Mouse (Mus musculus) lung, postnatal 0 days (tissue): ENCODE measurements around the gene Diras2.

Experiments used
- CTCF ChIP-seq: IDR thresholded peaks from 2 replicates; pipeline ENCODE4 v1.5.1; 2016; ENCODE audit warnings: antibody characterized with exemption, mild to moderate bottlenecking
- EP300 ChIP-seq: IDR thresholded peaks from 2 replicates; pipeline ENCODE4 v1.6.1; 2016; ENCODE audit warnings: antibody characterized with exemption, mild to moderate bottlenecking, control low read depth

DNA sequence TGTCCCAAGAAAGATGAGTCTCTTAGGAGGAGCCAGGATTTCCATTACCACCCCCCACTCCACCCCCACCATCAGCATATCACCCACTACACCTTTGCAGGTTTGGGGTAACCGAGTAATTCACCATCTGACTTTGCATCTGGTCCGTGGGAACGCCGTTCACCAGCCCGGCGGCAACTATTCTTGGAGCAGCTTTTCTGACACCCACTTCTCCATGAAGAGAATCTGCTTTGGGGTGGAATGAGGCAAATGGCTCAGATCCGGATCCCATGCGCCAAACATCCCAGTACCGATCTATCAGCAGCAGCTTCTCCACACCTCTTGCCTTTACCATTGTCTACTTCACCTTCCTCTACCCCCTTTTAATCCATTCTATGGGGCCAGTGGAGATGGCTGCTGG lies 39.2 kb upstream of the Diras2 start:
- TF ChIP-seq CTCF: no peak
- TF ChIP-seq EP300: no peak
